Mouse (Mus musculus): Measurements from ENCODE around the gene Gm45015.

GRCm38 (mm10) chrX:73384924-73385323 is 48.3 kb upstream of the Gm45015 start:
- TF ChIP-seq MAX (IDR thresholded peaks at IDR 0.05; ENCODE audit: low read length) (no peak), BHLHE40 (IDR thresholded peaks at IDR 0.05; ENCODE audit: borderline replicate concordance, low read depth, low read length) (no peak), CHD2 (IDR thresholded peaks at IDR 0.05; ENCODE audit: low read length) (no peak), ETS1 (IDR thresholded peaks at IDR 0.05; ENCODE audit: low read depth, low read length) (no peak), GATA1 (IDR thresholded peaks at IDR 0.05; ENCODE audit: low read depth, low read length) (no peak), CTCF (IDR thresholded peaks at IDR 0.05 in 2 of 3, conservative IDR thresholded peaks at IDR 0.05 in 1 of 3; ENCODE audit: control insufficient read depth in 1 of 3, insufficient read depth in 1 of 3, low read depth in 2 of 3, low read length in 3 of 3, poor library complexity in 1 of 3, severe bottlenecking in 1 of 3) (no peak), JUND (IDR thresholded peaks at IDR 0.05; ENCODE audit: low read depth, low read length) (no peak), ZC3H11A (IDR thresholded peaks at IDR 0.05; ENCODE audit: low read depth, low read length) (no peak), USF2 (IDR thresholded peaks at IDR 0.05; ENCODE audit: borderline replicate concordance in 1 of 2, insufficient read depth in 1 of 2, low read depth in 1 of 2, low read length in 2 of 2) (no peak), USF1 (IDR thresholded peaks at IDR 0.05; ENCODE audit: low read depth, low read length) (no peak)
